Mouse (Mus musculus) spleen, postnatal 10 days (tissue): ENCODE measurements around the gene Olfr506.
"Not testable (repeated sequence)": the region's sequence is repeated elsewhere in the genome, so short reads cannot be mapped to it uniquely, and the experiment has no call there.

Experiments
- DNase-seq, 2 experiments: peaks; one replicate each; pipeline ENCODE4 v3.0.0; 2021 to 2022; ENCODE audit warnings: low spot score in 2 of 2

The Olfr506 gene

GRCm38 (mm10) chr7:108610487-108610886, at the start of gene Olfr506:
Gene Olfr506 (plus strand): TSS chr7:108610787.
- no peak for DNase-seq

- DNase-seq = no peak
Measured at GRCm38 (mm10) chr7:108565693-108566092, 44.9 kb upstream of the Olfr506 start, which contains the start of gene Olfr504. Gene Olfr504 (minus strand): TSS chr7:108565793.

- DNase-seq = no peak
Measured at GRCm38 (mm10) chr7:108589797-108590196, 20.8 kb upstream of the Olfr506 start.

GRCm38 (mm10) chr7:108601916-108602315, 8.7 kb upstream of the Olfr506 start:
- not testable (repeated sequence) for DNase-seq

- no peak for DNase-seq
Measured at GRCm38 (mm10) chr7:108614110-108614509, 3.5 kb downstream of the Olfr506 start.

GRCm38 (mm10) chr7:108616781-108617180, 6.2 kb downstream of the Olfr506 start:
- not testable (repeated sequence) for DNase-seq

GRCm38 (mm10) chr7:108621514-108621913, 10.9 kb downstream of the Olfr506 start, which contains the start of gene Olfr507:
Gene Olfr507 (plus strand): TSS chr7:108621814.
- no peak for DNase-seq

- no peak for DNase-seq
Measured at GRCm38 (mm10) chr7:108629694-108630093, 19.1 kb downstream of the Olfr506 start, which contains the start of gene Olfr508. Gene Olfr508 (plus strand): TSS chr7:108629994.

- DNase-seq = no peak
Measured at GRCm38 (mm10) chr7:108651806-108652205, 41.2 kb downstream of the Olfr506 start, which contains the start of gene Olfr509. Gene Olfr509 (minus strand): TSS chr7:108651906.

GRCm38 (mm10) chr7:108662419-108662818, 51.8 kb downstream of the Olfr506 start:
- no peak for DNase-seq
